In genomic region chr14:33187201-33187600, GRCm38 (mm10) we compare ENCODE assay signal across 31 mouse cellular contexts. TPM values are rescaled to one million over a fixed set of nuclear protein-coding genes. Genes with fewer than 3 reads are reported as not detected.
DNase-seq lines count a peak whose midpoint lies in the region; ATAC-seq and TF ChIP-seq lines count a peak whose summit lies in the region.
"Had no signal": no experiment of that assay in that cellular context is flagged by ENCODE, and none has a peak within 500 bp of the region (broad histone marks: within the 10 kb centered on the region; RNA-seq: fewer than 3 reads in every experiment).

No protein-coding gene starts in this region.

- no peak for ATAC-seq in hindbrain, embryonic 14.5 days (ENCODE audit: low FRiP score)
- ATAC-seq: activated CD4-positive, CD25-positive, alpha-beta regulatory T cell, adult 4 months; CD4-positive, CD25-positive, alpha-beta regulatory T cell, adult 4 months; forebrain, embryonic 15.5 days; hindbrain, postnatal 0 days; inflammation-experienced regulatory T-cells, adult 6 months; intestine, embryonic 16.5 days had no signal

- no peaks in the 10 kb centered on the region for H3K79me2 ChIP-seq in heart, adult 2 months (replicated peaks; ENCODE audit: control insufficient read depth, insufficient read depth, low read length)

- no peak overlapping the region for H3K27ac ChIP-seq in heart, adult 2 months
- H3K27ac ChIP-seq in hindbrain, embryonic 14.5 days, result no peak overlapping the region
- H3K27ac ChIP-seq: embryonic facial prominence, embryonic 10.5 days; embryonic facial prominence, embryonic 13.5 days; forebrain, embryonic 12.5 days; forebrain, embryonic 15.5 days; heart, embryonic 15.5 days; hindbrain, embryonic 10.5 days; hindbrain, embryonic 13.5 days; hindbrain, postnatal 0 days had no signal

- no peaks in the 10 kb centered on the region for H3K9me3 ChIP-seq in hindbrain, embryonic 14.5 days (ENCODE audit: control insufficient read depth, low read length)
- H3K9me3 ChIP-seq: embryonic facial prominence, embryonic 13.5 days; forebrain, embryonic 12.5 days; forebrain, embryonic 15.5 days; heart, embryonic 12.5 days; heart, embryonic 15.5 days; hindbrain, embryonic 10.5 days; hindbrain, embryonic 13.5 days had no signal

- H3K36me3 ChIP-seq in heart, adult 2 months (ENCODE audit: control insufficient read depth, insufficient read depth, low read length), result no peaks in the 10 kb centered on the region
- H3K36me3 ChIP-seq in hindbrain, embryonic 14.5 days (replicated peaks; ENCODE audit: control insufficient read depth, insufficient read depth), result no peaks in the 10 kb centered on the region
- H3K36me3 ChIP-seq: embryonic facial prominence, embryonic 10.5 days; embryonic facial prominence, embryonic 13.5 days; forebrain, embryonic 12.5 days; forebrain, embryonic 15.5 days; heart, embryonic 12.5 days; heart, embryonic 15.5 days; hindbrain, embryonic 10.5 days; hindbrain, embryonic 13.5 days had no signal

- no peaks in the 10 kb centered on the region for H3K4me1 ChIP-seq in heart, adult 2 months (ENCODE audit: control insufficient read depth, insufficient read depth, low read length)
- H3K4me1 ChIP-seq in hindbrain, embryonic 14.5 days (replicated peaks; ENCODE audit: control insufficient read depth, insufficient read depth, low read length), result no peaks in the 10 kb centered on the region
- H3K4me1 ChIP-seq: embryonic facial prominence, embryonic 13.5 days; forebrain, embryonic 12.5 days; forebrain, embryonic 15.5 days; heart, embryonic 12.5 days; heart, embryonic 15.5 days; hindbrain, embryonic 13.5 days had no signal

- no peak overlapping the region for H3K9ac ChIP-seq in heart, adult 2 months (ENCODE audit: low read depth, low read length)
- H3K9ac ChIP-seq in hindbrain, embryonic 14.5 days, result no peak overlapping the region
- H3K9ac ChIP-seq: embryonic facial prominence, embryonic 13.5 days; forebrain, embryonic 12.5 days; forebrain, embryonic 15.5 days; heart, embryonic 12.5 days; heart, embryonic 15.5 days; hindbrain, embryonic 13.5 days had no signal

- 45% methylated on average over 4 of the region's 4 CpGs for WGBS in heart, adult 2 months
- WGBS in hindbrain, embryonic 14.5 days, result 24% methylated on average over 4 of the region's 4 CpGs

- no peak for TF ChIP-seq EP300 in heart, adult 2 months (IDR thresholded peaks at IDR 0.05; ENCODE audit: insufficient read depth, low read depth, low read length)

- TF ChIP-seq CTCF in heart, adult 2 months (IDR thresholded peaks at IDR 0.05), result no peak

- no peak for TF ChIP-seq POLR2A in heart, adult 2 months (IDR thresholded peaks at IDR 0.05; ENCODE audit: insufficient read depth, low read depth, low read length)

- no peak overlapping the region for H3K4me2 ChIP-seq in hindbrain, embryonic 14.5 days (replicated peaks)
- H3K4me2 ChIP-seq: embryonic facial prominence, embryonic 13.5 days; forebrain, embryonic 12.5 days; forebrain, embryonic 15.5 days; heart, embryonic 12.5 days; heart, embryonic 15.5 days; hindbrain, embryonic 13.5 days had no signal

- no peaks in the 10 kb centered on the region for H3K27me3 ChIP-seq in heart, adult 2 months (ENCODE audit: control insufficient read depth, insufficient read depth, low read length)
- H3K27me3 ChIP-seq in hindbrain, embryonic 14.5 days (ENCODE audit: control insufficient read depth, insufficient read depth, low read length), result no peaks in the 10 kb centered on the region
- H3K27me3 ChIP-seq: embryonic facial prominence, embryonic 13.5 days; forebrain, embryonic 12.5 days; forebrain, embryonic 15.5 days; heart, embryonic 12.5 days; heart, embryonic 15.5 days; hindbrain, embryonic 13.5 days had no signal

- H3K4me3 ChIP-seq in heart, adult 2 months, result no peak overlapping the region
- H3K4me3 ChIP-seq in hindbrain, embryonic 14.5 days (replicated peaks; ENCODE audit: low read length), result no peak overlapping the region
- H3K4me3 ChIP-seq: embryonic facial prominence, embryonic 10.5 days; embryonic facial prominence, embryonic 13.5 days; erythroblast, embryonic 14.5 days; forebrain, embryonic 12.5 days; forebrain, embryonic 15.5 days; heart, embryonic 12.5 days; heart, embryonic 15.5 days; hindbrain, embryonic 10.5 days; hindbrain, embryonic 13.5 days had no signal

- intact Hi-C loops in heart, adult 2 months (cut with DNase I), result no loop called here

- DNase-seq in heart, adult 11 months, result peak; percentile 19
- DNase-seq in heart, adult 2 months, result no peak
- peak; percentile 17 for DNase-seq in Muller cell, postnatal 12 days (ENCODE audit: inconsistent ontology term)
- DNase-seq in brain, adult 2 months (ENCODE audit: low read depth, low spot score), result peak; percentile 86
- DNase-seq in retina, postnatal 1 day, result peak; percentile 57
- DNase-seq in gastrocnemius, postnatal 25 days, result no peak
- no peak for DNase-seq in hindbrain, embryonic 14.5 days (ENCODE audit: low spot score)
- DNase-seq: adrenal gland, adult 8-10 months; adrenal gland, postnatal 25 days; cerebellum, adult 11 months; cerebellum, adult 2 months; cerebellum, postnatal 10 days; gastrocnemius, postnatal 36 days; heart, postnatal 10 days; heart, postnatal 36 days had no signal

RNA-seq across cellular contexts. Expression of gene Wdfy4, which starts 1.9 kb away (rescaled TPM):
- 1 to 10 TPM; 2.6 to 3.7 TPM for total RNA-seq in heart, adult 2 months (2021)
- polyA plus RNA-seq in heart, adult 2 months (2012; rRNA removed), result 2.3 and 2.9 TPM in 2 replicates
- total RNA-seq in gastrocnemius, postnatal 25 days (2021), result 1 to 10 TPM in 1 of 2 experiments, under 1 TPM in 1; 0.83 to 1.2 TPM
- 0.17 and 0.19 TPM in 2 replicates for polyA plus RNA-seq in hindbrain, embryonic 14.5 days (2014; fragmentation: Nextera tagmentation; extraction: Ambion mirVana)

RNA-seq across cellular contexts. Expression of gene Arhgap22, which starts 26.6 kb away (rescaled TPM):
- 1 to 10 TPM; 1.3 to 1.6 TPM for total RNA-seq in heart, adult 2 months (2021)
- 3.0 and 3.3 TPM in 2 replicates for polyA plus RNA-seq in heart, adult 2 months (2012; rRNA removed)
- total RNA-seq in gastrocnemius, postnatal 25 days (2021), result 1 to 10 TPM; 1.0 to 1.1 TPM
- 2.8 and 3.5 TPM in 2 replicates for polyA plus RNA-seq in hindbrain, embryonic 14.5 days (2014; fragmentation: Nextera tagmentation; extraction: Ambion mirVana)
- total RNA-seq: granulocyte monocyte progenitor cell, adult 5-6 weeks; MEL had no signal
- polyA plus RNA-seq: CD4-positive, CD25-positive, alpha-beta regulatory T cell, adult 4 months had no signal

Comparison
In these comparisons a context has a peak if more than half of its experiments do, and no peak if none do; other contexts are left out.
1. DNase-seq: peak in heart, adult 11 months (single experiment), Muller cell, postnatal 12 days (single experiment), brain, adult 2 months (single experiment) and retina, postnatal 1 day (single experiment); none in heart, adult 2 months (0 of 2), gastrocnemius, postnatal 25 days (single experiment) and hindbrain, embryonic 14.5 days (single experiment).